Mouse (Mus musculus) ES-E14 (cell line): ENCODE measurements at regions not wholly inside any gene's neighbourhood (a gene's known extent, or its start where the extent isn't known, plus 50 kb on each side); places are given as distances from the start of the nearest gene placed in this dataset.

Experiments
- CHD2 ChIP-seq: IDR thresholded peaks from 2 replicates; pipeline ENCODE4 v1.6.1; 2014; ENCODE audit warnings: mild to moderate bottlenecking, low read depth, low read length, inconsistent platforms
- ZC3H11A ChIP-seq: IDR thresholded peaks from 2 replicates; pipeline ENCODE4 v1.6.1; 2012; ENCODE audit warnings: low read depth, mild to moderate bottlenecking, inconsistent platforms, low read length, borderline replicate concordance

DNA sequence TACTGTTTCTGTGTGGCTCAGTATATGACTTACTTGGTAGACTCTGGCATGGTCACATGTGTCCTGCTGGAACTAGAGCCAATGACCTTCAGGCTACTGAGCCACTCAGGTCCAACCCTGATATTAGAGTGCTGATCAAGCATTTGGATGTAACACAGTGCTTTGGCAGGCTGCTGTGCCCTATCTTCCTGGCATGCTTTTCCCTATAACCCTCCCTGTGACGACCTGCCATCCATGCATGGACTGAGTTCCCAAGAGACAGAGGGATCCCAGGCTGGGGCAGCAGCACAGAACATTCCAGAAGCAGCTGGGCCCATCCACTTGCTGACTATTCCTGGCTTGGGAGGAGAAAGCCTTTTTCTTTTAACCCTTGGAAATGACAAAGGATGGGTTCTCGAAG is 451.4 kb downstream of the Cd83 start:
- TF ChIP-seq CHD2 (no peak), ZC3H11A (no peak)
